Mouse (Mus musculus) Patski (cell line): Measurements from ENCODE around the gene Sptb. TPM values are rescaled to one million over a fixed set of nuclear protein-coding genes. Genes with fewer than 3 reads are reported as not detected.

Experiments
- ATAC-seq: fragments of 100-300 bp; one replicate; pipeline ENCODE4 v1.8.0; 2021
- CTCF ChIA-PET: fragments of 350-600 bp; sonication (Branson Sonifier 250); formaldehyde crosslinking; loops from one replicate; lab custom pipeline; 2022; ENCODE audit warnings: inconsistent platforms; lab: Charles Lee
- POLR2A ChIA-PET: fragments of 350-600 bp; sonication (Branson Sonifier 250); formaldehyde crosslinking; loops from one replicate; lab custom pipeline; 2022; ENCODE audit warnings: antibody characterized with exemption, inconsistent platforms; lab: Charles Lee
- DNase-seq: peaks from one replicate; pipeline ENCODE4 v3.0.0-alpha.2; 2011; ENCODE audit warnings: low read depth, low spot score
- H3K27me3 ChIP-seq: fragments of 371-371 bp; one replicate; pipeline ENCODE4 v1.5.1; 2021
- CTCF ChIP-seq: fragments of 100-300 bp; IDR thresholded peaks from one replicate; pipeline ENCODE4 v1.5.1; 2021
- in situ Hi-C: fragments of 300-500 bp; cut with MboI; formaldehyde crosslinking; loops from 3 replicates; pipeline ENCODE4 v1.11.1; 2018; ENCODE audit warnings: low pct_unique_long_range_greater_than_20kb, mixed read lengths
- polyA plus RNA-seq: library from polyadenylated mRNA; unstranded; gene quantifications from one replicate; pipeline ENCODE4 v1.2.3, GENCODE M21; 2021

Gene Sptb
- polyA plus RNA-seq, 1 experiment from 2014 or later = 0.81 TPM

- no peaks in the 10 kb centered on the region for H3K27me3 ChIP-seq
- no peak for TF ChIP-seq CTCF
- in situ Hi-C loops = loop anchor here (5.0 kb wide), 1 partner anchor 38 kb away; no protein-coding TSS in a partner anchor
- ChIA-PET CTCF (interaction anchor here (1.0 kb wide), 1 partner anchor 10 kb away, joined by 3 read pairs; no protein-coding TSS in a partner anchor), POLR2A (interaction anchor here (0.5 kb wide), 1 partner anchor 147 kb away, joined by 3 read pairs; no protein-coding TSS in a partner anchor)
- ATAC-seq = no peak
- no peak for DNase-seq
Measured at GRCm38 (mm10) chr12:76535471-76535900, 174.9 kb downstream of the Sptb start.

DNA sequence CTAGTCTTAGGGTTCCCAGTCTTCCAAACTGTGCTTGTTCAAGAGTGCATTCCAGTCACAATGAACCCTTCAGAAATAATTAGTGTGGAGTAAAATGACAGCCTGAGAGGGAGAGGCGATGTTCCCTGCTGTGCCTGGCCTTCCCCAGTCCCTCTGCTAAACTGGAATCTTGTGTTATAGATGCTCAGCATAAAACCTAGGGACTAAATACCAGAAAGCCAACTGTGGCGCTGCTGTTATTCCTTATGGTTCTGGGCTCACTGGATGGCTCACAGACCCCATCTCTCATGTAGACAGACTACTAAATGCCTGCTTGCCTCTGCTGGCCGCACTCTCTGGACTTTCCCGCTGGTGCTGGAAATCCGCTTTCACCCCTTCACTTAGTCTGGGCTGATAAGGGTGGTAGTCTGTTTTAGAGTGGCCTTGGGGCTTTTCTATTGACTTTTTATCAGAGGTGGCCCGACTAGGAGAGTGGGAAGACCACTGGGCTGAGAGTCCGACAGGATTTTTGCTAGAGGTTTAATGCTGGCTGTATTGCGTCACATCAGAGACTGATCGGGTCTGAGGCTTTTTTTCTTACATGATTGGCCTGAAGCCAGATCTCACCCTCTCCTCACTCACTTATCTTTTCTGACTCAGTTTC, 175.6 kb downstream of the Sptb start:
- CTCF ChIA-PET = interaction anchor here (0.7 to 1.0 kb wide), 2 partner anchors 11 to 14 kb away, joined by 3 read pairs; no protein-coding TSS in a partner anchor
- TF ChIP-seq CTCF = no peak
- H3K27me3 ChIP-seq = no peaks in the 10 kb centered on the region
- DNase-seq = no peak
- POLR2A ChIA-PET = interaction anchor here (0.5 kb wide), 1 partner anchor 162 kb away, joined by 3 read pairs; no protein-coding TSS in a partner anchor
- in situ Hi-C loops = loop anchor here (5.0 kb wide), 1 partner anchor 37 kb away; no protein-coding TSS in a partner anchor
- ATAC-seq = no peak

DNA sequence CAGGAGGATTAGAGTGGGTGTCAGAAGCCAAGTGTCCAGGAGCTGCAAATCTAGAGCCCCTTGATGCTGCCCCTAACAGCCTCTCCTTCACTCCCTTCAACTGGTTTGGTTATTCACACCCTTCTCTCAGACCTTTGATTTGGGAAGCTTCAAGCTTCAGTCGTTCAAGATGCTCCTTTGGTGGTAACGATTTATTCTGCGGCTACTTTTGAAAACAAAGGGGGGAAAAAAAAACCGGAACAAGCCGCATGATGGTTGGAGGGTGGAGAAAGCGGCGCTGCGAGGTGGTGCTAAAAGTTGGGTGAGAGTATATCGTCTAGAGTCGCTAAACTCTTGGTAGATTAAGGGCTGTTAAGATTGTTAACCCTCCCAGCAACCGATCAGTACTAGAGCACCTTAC, 176.1 kb downstream of the Sptb start:
- ATAC-seq (no peak), DNase-seq (no peak)
- ChIA-PET POLR2A (interaction anchor here (0.5 to 1.7 kb wide), 3 partner anchors 29 to 162 kb away, joined by 3 to 5 read pairs (median 4); no protein-coding TSS in a partner anchor), CTCF (interaction anchor here (0.7 kb wide), 1 partner anchor 14 kb away, joined by 3 read pairs; no protein-coding TSS in a partner anchor)
- H3K27me3 ChIP-seq = no peaks in the 10 kb centered on the region
- TF ChIP-seq CTCF = no peak
- in situ Hi-C loops = no loop called here

DNA sequence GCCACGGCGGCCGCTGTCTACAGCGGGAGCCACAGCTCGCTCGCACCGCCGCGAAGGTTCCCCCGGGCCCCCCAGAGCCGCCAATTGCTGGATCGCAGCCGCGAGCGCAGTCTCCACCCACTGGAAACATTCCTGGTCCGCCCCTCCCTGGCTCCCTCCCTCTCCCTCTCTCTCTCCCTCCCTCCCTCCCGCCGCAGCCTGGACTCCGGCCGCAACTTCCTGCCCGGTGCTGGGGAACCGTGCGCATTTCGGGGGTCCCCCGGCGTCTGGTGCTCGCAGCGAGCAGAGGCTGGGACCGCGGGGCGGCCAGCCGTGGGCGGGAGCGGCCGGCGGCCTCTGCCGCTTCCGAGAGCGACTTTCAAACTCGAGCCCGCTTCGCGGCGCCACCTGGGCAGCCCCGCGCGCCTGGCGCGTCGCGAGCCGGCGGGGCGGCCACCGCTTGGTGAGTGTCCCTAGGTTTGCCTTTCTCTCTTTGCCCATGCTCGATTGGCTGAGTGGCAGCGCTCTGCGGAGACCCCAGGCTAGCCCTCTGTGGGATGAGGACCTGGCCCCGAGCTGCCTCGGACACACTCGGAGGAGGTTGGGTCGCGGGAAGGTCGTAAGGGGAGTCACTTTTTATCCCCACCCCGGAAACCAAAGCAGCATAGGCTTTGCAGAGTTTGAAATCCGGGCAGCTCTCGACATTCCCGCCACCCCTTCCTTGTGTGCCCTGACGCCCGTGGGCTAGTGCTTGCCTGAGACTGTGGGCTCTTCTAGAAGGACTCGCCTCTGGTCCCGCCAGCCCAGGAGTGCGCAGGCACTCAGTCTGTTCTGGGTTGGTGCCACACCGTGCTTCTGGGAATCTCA, 176.7 kb downstream of the Sptb start:
- in situ Hi-C loops = no loop called here
- H3K27me3 ChIP-seq = no peaks in the 10 kb centered on the region
- ChIA-PET CTCF (interaction anchor here (0.7 kb wide), 1 partner anchor 15 kb away, joined by 3 read pairs; no protein-coding TSS in a partner anchor), POLR2A (interaction anchor here (0.5 to 1.7 kb wide), 3 partner anchors 30 to 161 kb away, joined by 3 to 5 read pairs (median 4); no protein-coding TSS in a partner anchor)
- ATAC-seq = peak; percentile 77
- no peak for TF ChIP-seq CTCF
- no peak for DNase-seq

DNA sequence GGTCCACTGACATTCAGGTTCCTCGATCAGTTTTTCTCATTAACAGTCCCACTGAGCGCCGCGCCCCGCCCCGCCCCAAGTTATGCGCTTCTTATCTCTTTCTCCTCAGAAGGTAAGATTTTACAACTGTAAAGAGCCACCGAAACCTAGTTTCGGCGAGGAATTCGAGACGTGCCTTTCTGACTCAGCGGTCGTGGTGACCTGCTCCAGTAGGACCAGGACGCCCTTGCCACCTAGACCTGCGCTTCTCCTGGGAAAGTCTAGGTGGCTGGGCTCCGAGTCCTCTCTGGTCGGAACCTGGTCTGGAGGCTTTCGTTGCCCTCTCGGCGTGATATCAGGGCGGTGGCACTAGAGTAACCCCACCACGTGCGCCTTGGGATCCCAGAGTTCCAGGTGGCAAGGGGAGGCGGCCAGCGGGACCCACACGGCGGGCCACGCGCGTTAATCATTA, 177.4 kb downstream of the Sptb start:
- ChIA-PET CTCF (no interaction called here), POLR2A (interaction anchor here (1.7 kb wide), 1 partner anchor 31 kb away, joined by 4 read pairs; no protein-coding TSS in a partner anchor)
- H3K27me3 ChIP-seq = no peaks in the 10 kb centered on the region
- DNase-seq (no peak), ATAC-seq (no peak)
- in situ Hi-C loops = no loop called here
- no peak for TF ChIP-seq CTCF

- in situ Hi-C loops = no loop called here
- ChIA-PET CTCF (interaction anchor here (1.3 kb wide), 1 partner anchor 36 kb away, joined by 3 read pairs; no protein-coding TSS in a partner anchor), POLR2A (interaction anchor here (0.6 to 1.7 kb wide), 2 partner anchors 31 to 141 kb away, joined by 3 to 4 read pairs; no protein-coding TSS in a partner anchor)
- no peak for DNase-seq
- ATAC-seq = no peak
- no peaks in the 10 kb centered on the region for H3K27me3 ChIP-seq
- no peak for TF ChIP-seq CTCF
Measured at GRCm38 (mm10) chr12:76531986-76532925, 178.1 kb downstream of the Sptb start.

DNA sequence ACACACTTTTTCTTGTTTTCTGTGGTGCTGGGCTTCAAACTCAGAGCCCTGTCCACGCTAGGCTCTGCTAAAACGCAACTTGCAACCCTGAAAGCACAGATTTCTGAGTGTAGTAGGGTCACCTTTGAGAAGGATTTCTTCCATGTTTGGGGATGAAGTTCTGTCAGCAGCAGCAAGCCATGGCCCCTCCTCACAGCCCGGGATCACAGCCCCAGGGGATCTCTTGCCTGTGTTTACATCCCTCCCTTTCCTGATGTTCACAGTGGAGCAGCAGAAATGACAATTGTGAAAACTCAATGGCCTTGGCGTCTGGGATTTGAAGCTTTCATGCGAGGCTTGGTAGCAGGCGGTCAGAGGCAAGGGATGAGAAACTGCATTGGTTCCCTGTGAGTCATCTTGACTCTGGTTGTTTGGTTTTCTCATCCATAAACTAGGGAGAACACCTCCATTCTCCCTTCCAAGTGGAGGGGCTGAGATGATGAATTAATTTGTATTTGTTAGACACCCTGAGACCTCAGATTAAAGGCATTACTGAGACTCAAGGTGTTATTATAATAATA, 179.7 kb downstream of the Sptb start, which contains the start of gene Plekhg3:
Gene Plekhg3 (plus strand): TSS at position 312 of the 560 bp plus-strand sequence.
- no peaks in the 10 kb centered on the region for H3K27me3 ChIP-seq
- in situ Hi-C loops = no loop called here
- peak; percentile 42 for ATAC-seq
- CTCF ChIA-PET = interaction anchor here (1.3 kb wide), 1 partner anchor 34 kb away, joined by 3 read pairs; no protein-coding TSS in a partner anchor
- TF ChIP-seq CTCF = no peak
- DNase-seq = no peak
- POLR2A ChIA-PET = interaction anchor here (0.8 kb wide), 1 partner anchor 20 kb away, joined by 3 read pairs; no protein-coding TSS in a partner anchor

Other genes starting within 250 kb of the Sptb start
- gene Plekhg3, start 179.7 kb downstream of the Sptb start, polyA plus RNA-seq = 73.4 TPM
- 70.8 TPM for gene Churc1, start 55.0 kb upstream of the Sptb start, polyA plus RNA-seq
- 12.9 TPM for gene Fntb, start 55.0 kb upstream of the Sptb start, polyA plus RNA-seq
- not detected for gene Gpx2, start 85.0 kb upstream of the Sptb start, polyA plus RNA-seq
- 0.58 TPM for gene Rab15, start 112.4 kb upstream of the Sptb start, polyA plus RNA-seq